Mouse (Mus musculus) C2C12 (cell line): ENCODE measurements around the gene Olfr1371.

ENCODE experiments used
- CEBPB ChIP-seq: IDR thresholded peaks from one replicate; pipeline ENCODE4 v1.6.1; 2011; ENCODE audit warnings: low read depth, mild to moderate bottlenecking, control low read depth, moderate library complexity
- CTCF ChIP-seq: IDR thresholded peaks from one replicate; pipeline ENCODE4 v1.5.1; 2011; ENCODE audit not compliant: control insufficient read depth, insufficient read depth, insufficient read length
- MYOG ChIP-seq: IDR thresholded peaks from one replicate; pipeline ENCODE4 v1.6.1; 2011; ENCODE audit not compliant: control insufficient read depth, insufficient read length; ENCODE audit errors: extremely low read depth
- USF1 ChIP-seq: IDR thresholded peaks from one replicate; pipeline ENCODE4 v1.6.1; 2011; ENCODE audit warnings: low read depth, mild to moderate bottlenecking, control low read depth, moderate library complexity

- TF ChIP-seq CTCF, result peak; percentile 54
- no peak for TF ChIP-seq USF1
- TF ChIP-seq CEBPB, result no peak
- TF ChIP-seq MYOG, result no peak
These were observed 40.0 kb upstream of the Olfr1371 start for GRCm38 (mm10) chr11:52253674-52254375.
